Mouse (Mus musculus): ENCODE results near the gene Gm49387. TPM values are rescaled to one million over a fixed set of nuclear protein-coding genes. Genes with fewer than 3 reads are reported as not detected.
"Not testable (repeated sequence)": the region's sequence is repeated elsewhere in the genome, so short reads cannot be mapped to it uniquely, and the experiment has no call there.

Gene Gm49387
- polyA plus RNA-seq, 1 experiment from 2014 or later = 0.52 TPM

DNA sequence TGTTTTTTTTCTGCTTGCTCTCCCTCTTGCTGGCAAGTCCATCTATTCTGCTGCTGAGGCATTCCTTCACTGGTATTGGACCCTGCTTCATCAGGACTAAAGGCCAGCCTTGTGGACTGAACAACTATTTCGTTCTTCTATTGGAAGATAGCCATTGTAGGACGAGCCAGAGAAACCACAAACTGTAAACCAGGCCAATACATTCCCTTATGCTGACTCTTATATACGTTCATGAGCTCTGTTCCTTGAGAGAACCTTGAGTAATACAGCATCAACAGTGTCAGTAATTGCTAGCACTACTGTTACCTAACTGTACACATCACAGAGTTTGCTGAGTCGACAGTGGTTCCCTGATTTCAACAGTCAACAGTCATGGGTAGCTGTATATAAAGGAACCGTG lies 27.0 kb downstream of the Gm49387 start:
- Histone ChIP-seq H3K27me3 (ENCODE audit: control insufficient read depth, insufficient read depth, low read length) (no peaks in the 10 kb centered on the region), H3K9ac (ENCODE audit: low read length) (no peak overlapping the region), H3K4me3 (ENCODE audit: low read depth, low read length) (no peak overlapping the region), H3K4me1 (replicated peaks; ENCODE audit: control insufficient read depth, insufficient read depth) (no peaks in the 10 kb centered on the region), H3K36me3 (ENCODE audit: control insufficient read depth, insufficient read depth, low read length) (no peaks in the 10 kb centered on the region), H3K9me3 (ENCODE audit: control insufficient read depth, low read length) (no peaks in the 10 kb centered on the region), H3K27ac (replicated peaks) (no peak overlapping the region), H3K4me2 (replicated peaks; ENCODE audit: low read depth) (no peak overlapping the region)
- 74% methylated on average over 5 of the region's 5 CpGs for WGBS
- ATAC-seq (ENCODE audit: low FRiP score, low TSS enrichment) = no peak
- DNase-seq (ENCODE audit: low spot score) = no peak
- no peak for TF ChIP-seq CTCF (IDR thresholded peaks at IDR 0.05; ENCODE audit: low read depth)
- TF ChIP-seq EP300 (optimal IDR thresholded peaks at IDR 0.05) = no peak

DNA sequence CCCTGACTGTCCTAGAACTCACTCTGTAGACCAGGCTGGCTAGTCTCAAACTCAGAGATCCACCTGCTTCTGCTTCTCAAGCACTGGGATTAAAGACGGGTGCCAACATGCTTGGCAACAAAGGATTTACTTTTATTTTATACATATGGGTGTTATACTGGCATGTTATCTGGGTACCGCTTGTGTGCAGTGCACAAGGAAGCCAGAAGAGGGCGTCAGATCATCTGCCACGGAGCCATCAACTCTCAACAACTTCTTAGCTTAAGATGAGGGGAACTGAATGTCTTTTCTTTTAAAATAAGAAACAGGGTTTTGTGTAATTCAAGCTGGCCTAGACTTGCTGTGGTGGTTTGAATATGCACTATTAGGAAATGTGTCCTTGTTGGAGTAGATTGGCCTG lies 28.7 kb downstream of the Gm49387 start:
- Histone ChIP-seq H3K4me3 (ENCODE audit: low read depth, low read length) (no peak overlapping the region), H3K27me3 (ENCODE audit: control insufficient read depth, insufficient read depth, low read length) (no peaks in the 10 kb centered on the region), H3K9me3 (ENCODE audit: control insufficient read depth, low read length) (no peaks in the 10 kb centered on the region), H3K4me1 (replicated peaks; ENCODE audit: control insufficient read depth, insufficient read depth) (no peaks in the 10 kb centered on the region), H3K9ac (ENCODE audit: low read length) (no peak overlapping the region), H3K36me3 (ENCODE audit: control insufficient read depth, insufficient read depth, low read length) (no peaks in the 10 kb centered on the region), H3K4me2 (replicated peaks; ENCODE audit: low read depth) (no peak overlapping the region), H3K27ac (replicated peaks) (no peak overlapping the region)
- DNase-seq (ENCODE audit: low spot score) = no peak
- ATAC-seq (ENCODE audit: low FRiP score, low TSS enrichment) = no peak
- 72% methylated on average over 4 of the region's 4 CpGs for WGBS
- no peak for TF ChIP-seq EP300 (optimal IDR thresholded peaks at IDR 0.05)
- peak; percentile 36; the same call in 1 of the 2 replicates for TF ChIP-seq CTCF (IDR thresholded peaks at IDR 0.05; ENCODE audit: low read depth)

DNA sequence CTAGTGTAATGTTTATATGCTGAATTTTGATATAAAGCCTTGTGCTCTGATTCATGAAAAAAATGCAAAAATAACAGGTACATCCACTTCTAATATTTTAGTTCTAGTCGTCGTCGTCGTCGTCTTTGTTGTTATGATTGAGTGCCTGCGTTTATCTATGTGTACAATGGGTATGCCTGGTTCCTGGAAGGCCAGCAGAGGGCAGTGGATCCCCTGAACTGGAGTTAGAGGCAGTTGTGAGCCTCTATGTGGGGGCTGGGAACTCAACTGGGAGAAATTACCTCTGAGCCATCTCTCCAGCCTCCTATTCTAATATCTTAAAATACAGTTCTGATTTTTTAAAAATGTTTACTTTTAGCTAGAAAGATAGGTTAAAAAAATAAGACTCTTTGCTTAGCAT lies 35.2 kb downstream of the Gm49387 start:
- Histone ChIP-seq H3K4me2 (replicated peaks; ENCODE audit: low read depth) (no peak overlapping the region), H3K9ac (ENCODE audit: low read length) (no peak overlapping the region), H3K4me1 (replicated peaks; ENCODE audit: control insufficient read depth, insufficient read depth) (no peaks in the 10 kb centered on the region), H3K4me3 (ENCODE audit: low read depth, low read length) (no peak overlapping the region), H3K36me3 (ENCODE audit: control insufficient read depth, insufficient read depth, low read length) (no peaks in the 10 kb centered on the region), H3K27ac (replicated peaks) (no peak overlapping the region), H3K27me3 (ENCODE audit: control insufficient read depth, insufficient read depth, low read length) (no peaks in the 10 kb centered on the region), H3K9me3 (ENCODE audit: control insufficient read depth, low read length) (no peaks in the 10 kb centered on the region)
- peak; percentile 21 for DNase-seq (ENCODE audit: low spot score)
- TF ChIP-seq EP300 (optimal IDR thresholded peaks at IDR 0.05) = no peak
- TF ChIP-seq CTCF (IDR thresholded peaks at IDR 0.05; ENCODE audit: low read depth) = peak; percentile 49
- ATAC-seq (ENCODE audit: low FRiP score, low TSS enrichment) = no peak
- 52% methylated on average over 6 of the region's 6 CpGs for WGBS

DNA sequence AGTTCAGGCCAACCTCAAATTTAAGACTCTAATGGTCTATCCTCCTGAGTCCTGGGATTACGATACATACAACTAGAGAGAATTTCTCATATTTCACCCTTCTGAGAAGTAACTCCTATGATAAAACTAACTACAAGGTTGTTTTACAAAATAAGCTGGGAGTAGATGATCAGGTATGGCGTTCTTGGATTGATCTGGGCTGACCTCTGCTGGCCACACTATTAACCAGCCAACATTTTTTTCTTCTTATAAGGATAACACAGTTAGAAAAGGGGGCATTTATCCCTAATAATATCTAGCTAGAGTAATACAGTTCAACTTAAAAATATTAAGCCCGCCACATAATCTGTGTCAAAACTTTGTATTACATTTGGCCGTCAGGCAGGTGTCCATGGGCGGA lies 35.8 kb downstream of the Gm49387 start:
- Histone ChIP-seq H3K9me3 (ENCODE audit: control insufficient read depth, low read length) (no peaks in the 10 kb centered on the region), H3K4me3 (ENCODE audit: low read depth, low read length) (no peak overlapping the region), H3K27me3 (ENCODE audit: control insufficient read depth, insufficient read depth, low read length) (no peaks in the 10 kb centered on the region), H3K36me3 (ENCODE audit: control insufficient read depth, insufficient read depth, low read length) (no peaks in the 10 kb centered on the region), H3K27ac (replicated peaks) (no peak overlapping the region), H3K4me1 (replicated peaks; ENCODE audit: control insufficient read depth, insufficient read depth) (no peaks in the 10 kb centered on the region), H3K9ac (ENCODE audit: low read length) (no peak overlapping the region), H3K4me2 (replicated peaks; ENCODE audit: low read depth) (no peak overlapping the region)
- TF ChIP-seq CTCF (IDR thresholded peaks at IDR 0.05; ENCODE audit: low read depth) (peak; percentile 72), EP300 (optimal IDR thresholded peaks at IDR 0.05) (no peak)
- DNase-seq (ENCODE audit: low spot score) (peak; percentile 50), ATAC-seq (ENCODE audit: low FRiP score, low TSS enrichment) (no peak)
- 79% methylated on average over 5 of the region's 5 CpGs for WGBS

DNA sequence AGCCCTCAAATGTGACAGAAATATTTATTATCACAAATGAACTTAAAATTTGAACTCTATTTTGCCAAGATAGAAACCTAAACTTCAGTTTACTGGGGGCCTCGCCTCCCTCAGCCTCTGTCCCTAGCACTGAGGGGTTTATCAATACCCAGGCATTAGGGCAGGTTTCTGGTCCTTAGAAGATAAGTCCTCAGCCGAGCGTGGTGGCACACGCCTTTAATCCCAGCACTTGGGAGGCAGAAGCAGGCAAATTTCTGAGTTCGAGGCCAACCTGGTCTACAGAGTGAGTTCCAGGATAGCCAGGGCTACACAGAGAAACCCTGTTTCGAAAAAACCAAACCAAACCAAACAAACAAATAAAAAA lies 38.1 kb downstream of the Gm49387 start:
- H3K27ac ChIP-seq (replicated peaks); H3K4me2 ChIP-seq (replicated peaks; ENCODE audit: low read depth); H3K9me3 ChIP-seq (ENCODE audit: control insufficient read depth, low read length); ATAC-seq (ENCODE audit: low FRiP score, low TSS enrichment); H3K27me3 ChIP-seq (ENCODE audit: control insufficient read depth, insufficient read depth, low read length); H3K4me1 ChIP-seq (replicated peaks; ENCODE audit: control insufficient read depth, insufficient read depth); H3K9ac ChIP-seq (ENCODE audit: low read length); DNase-seq (ENCODE audit: low spot score); H3K4me3 ChIP-seq (ENCODE audit: low read depth, low read length); H3K36me3 ChIP-seq (ENCODE audit: control insufficient read depth, insufficient read depth, low read length): not testable (repeated sequence)
- WGBS = 88% methylated on average over 6 of the region's 6 CpGs

DNA sequence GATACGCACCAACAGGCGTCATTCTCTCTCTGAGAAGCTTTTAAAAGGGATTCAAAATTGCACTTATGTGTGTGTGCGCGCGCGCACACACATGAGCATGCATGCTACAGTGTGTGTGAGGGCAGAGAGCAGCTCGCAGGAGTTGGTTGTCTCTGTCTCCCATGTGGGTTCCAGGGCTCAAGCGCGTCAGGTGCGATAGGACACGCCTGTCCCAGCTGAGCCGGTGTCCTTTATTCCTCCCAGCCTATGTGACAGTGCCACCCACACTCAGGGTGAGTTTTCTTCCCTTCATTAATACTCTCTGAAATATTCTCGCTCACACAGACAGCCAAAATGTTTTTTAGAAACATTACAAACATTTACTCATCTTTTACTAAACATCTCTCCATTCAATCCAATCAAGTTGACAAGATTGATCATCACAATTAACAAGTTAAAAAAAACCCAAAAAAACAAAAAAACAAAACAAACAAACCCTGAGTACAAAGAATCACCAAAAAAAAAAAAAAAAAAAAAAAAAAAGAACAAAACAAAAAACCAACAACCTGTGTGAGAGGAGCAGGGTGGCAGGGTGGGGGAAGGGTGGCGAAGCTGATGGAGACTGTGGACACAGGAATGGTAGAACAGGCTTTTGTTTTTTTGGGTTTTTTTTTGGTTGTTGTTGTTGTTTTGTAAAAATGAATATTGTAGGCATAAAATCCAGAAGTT lies 38.6 kb downstream of the Gm49387 start:
- Histone ChIP-seq H3K36me3 (ENCODE audit: control insufficient read depth, insufficient read depth, low read length) (no peaks in the 10 kb centered on the region), H3K4me1 (replicated peaks; ENCODE audit: control insufficient read depth, insufficient read depth) (no peaks in the 10 kb centered on the region), H3K4me2 (replicated peaks; ENCODE audit: low read depth) (no peak overlapping the region), H3K9ac (ENCODE audit: low read length) (no peak overlapping the region), H3K9me3 (ENCODE audit: control insufficient read depth, low read length) (no peaks in the 10 kb centered on the region), H3K4me3 (ENCODE audit: low read depth, low read length) (no peak overlapping the region), H3K27me3 (ENCODE audit: control insufficient read depth, insufficient read depth, low read length) (no peaks in the 10 kb centered on the region), H3K27ac (replicated peaks) (no peak overlapping the region)
- no peak for TF ChIP-seq CTCF (IDR thresholded peaks at IDR 0.05; ENCODE audit: low read depth)
- no peak for TF ChIP-seq EP300 (optimal IDR thresholded peaks at IDR 0.05)
- 91% methylated on average over 14 of the region's 14 CpGs for WGBS
- ATAC-seq (ENCODE audit: low FRiP score, low TSS enrichment) = no peak
- no peak for DNase-seq (ENCODE audit: low spot score)

Data from stomach, postnatal 0 days (tissue).